Mouse (Mus musculus) embryonic fibroblast, embryonic 13.5 days (primary cell): ENCODE data around the gene Mgmt.

ENCODE experiments used
- CTCF ChIP-seq: IDR thresholded peaks from 2 replicates; pipeline ENCODE4 v1.5.1; 2011; ENCODE audit warnings: mild to moderate bottlenecking, control low read depth, low read length, moderate library complexity, borderline replicate concordance; ENCODE audit not compliant: insufficient read depth
- POLR2A ChIP-seq: IDR thresholded peaks from 2 replicates; pipeline ENCODE4 v1.6.1; 2011; ENCODE audit warnings: low read depth, mild to moderate bottlenecking, control low read depth, low read length, moderate library complexity

- no peak for TF ChIP-seq CTCF
- no peak for TF ChIP-seq POLR2A
Measured at GRCm38 (mm10) chr7:136897481-136897880, 3.1 kb downstream of the Mgmt start.
